Mouse (Mus musculus) testis, adult 2 months (tissue): ENCODE measurements around the gene Akap8.

Source experiments
- CTCF ChIP-seq: fragments of 200-500 bp; IDR thresholded peaks from 2 replicates; pipeline ENCODE4 v1.5.1; 2012; ENCODE audit warnings: low read depth, mild to moderate bottlenecking, inconsistent platforms, low read length, moderate library complexity; ENCODE audit not compliant: control insufficient read depth, insufficient read depth, insufficient replicate concordance
- POLR2A ChIP-seq: fragments of 200-500 bp; IDR thresholded peaks from 2 replicates; pipeline ENCODE4 v1.6.1; 2012; ENCODE audit warnings: low read depth, mild to moderate bottlenecking, inconsistent platforms, low read length, moderate library complexity; ENCODE audit not compliant: control insufficient read depth

- TF ChIP-seq CTCF (no peak), POLR2A (no peak)
These were observed 28.9 kb upstream of the Akap8 start for GRCm38 (mm10) chr17:32349851-32350381.
